Mouse (Mus musculus): ENCODE measurements around the gene Mif4gd.

Gene Mif4gd

DNA sequence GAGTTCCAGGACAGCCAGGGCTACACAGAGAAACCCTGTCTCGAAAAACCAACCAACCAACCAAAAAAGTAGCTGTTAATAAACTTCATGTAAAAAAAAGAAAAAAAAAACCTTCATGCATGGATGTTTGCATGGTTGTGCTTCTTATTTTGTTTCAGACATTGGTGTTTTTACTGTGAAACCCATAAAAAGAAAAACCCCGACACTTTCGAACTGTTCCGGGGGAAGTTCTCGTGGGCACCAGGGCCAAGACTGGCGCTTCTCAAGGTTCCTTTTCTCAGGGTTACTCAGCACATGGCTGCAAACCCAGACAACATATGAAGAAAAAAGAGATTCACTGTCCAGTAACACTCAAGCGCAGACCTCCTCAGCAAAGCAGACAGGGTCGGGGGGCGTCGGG lies 20.1 kb upstream of the Mif4gd start:
- no peak for DNase-seq (ENCODE audit: low spot score in 2 of 2)

DNA sequence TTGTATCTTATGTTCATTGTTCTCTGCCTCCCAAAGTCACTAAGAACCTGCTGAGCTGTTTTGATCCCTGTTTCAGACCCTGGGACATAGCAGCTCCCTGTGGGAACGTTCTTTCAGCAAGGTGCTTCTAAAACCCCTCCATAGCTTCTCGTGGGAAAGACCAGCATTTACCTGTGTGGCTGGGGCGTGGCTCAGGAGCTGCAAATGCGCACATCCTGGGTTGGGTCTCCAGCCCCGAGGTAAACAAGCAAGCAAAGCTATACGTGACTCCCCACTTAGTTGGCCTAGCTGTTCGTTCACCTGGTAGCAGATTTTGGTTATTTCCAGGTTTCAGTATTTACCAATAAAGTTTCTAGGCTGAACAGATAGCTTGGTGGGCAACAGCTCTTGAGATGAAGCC lies 19.5 kb upstream of the Mif4gd start:
- DNase-seq (ENCODE audit: low spot score in 2 of 2): no peak

DNA sequence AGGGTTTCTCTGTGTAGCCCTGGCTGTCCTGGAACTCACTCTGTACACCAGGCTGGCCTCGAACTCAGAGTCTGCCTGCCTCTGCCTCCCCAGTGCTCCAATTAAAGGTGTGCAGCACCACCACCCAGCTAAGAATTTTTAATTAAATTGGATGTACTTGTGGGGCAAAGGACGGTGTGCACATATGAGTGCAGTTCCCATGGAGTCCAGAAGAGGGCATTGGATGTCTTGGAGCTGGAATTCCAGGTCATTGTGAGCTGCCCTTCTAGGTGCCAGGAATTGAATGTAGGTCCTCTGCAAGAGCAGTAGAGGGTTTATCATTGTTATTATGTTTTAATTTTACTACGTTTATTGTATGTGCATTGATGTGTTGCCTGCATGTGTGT lies 18.7 kb upstream of the Mif4gd start:
- no peak for DNase-seq (ENCODE audit: low spot score in 2 of 2)

DNA sequence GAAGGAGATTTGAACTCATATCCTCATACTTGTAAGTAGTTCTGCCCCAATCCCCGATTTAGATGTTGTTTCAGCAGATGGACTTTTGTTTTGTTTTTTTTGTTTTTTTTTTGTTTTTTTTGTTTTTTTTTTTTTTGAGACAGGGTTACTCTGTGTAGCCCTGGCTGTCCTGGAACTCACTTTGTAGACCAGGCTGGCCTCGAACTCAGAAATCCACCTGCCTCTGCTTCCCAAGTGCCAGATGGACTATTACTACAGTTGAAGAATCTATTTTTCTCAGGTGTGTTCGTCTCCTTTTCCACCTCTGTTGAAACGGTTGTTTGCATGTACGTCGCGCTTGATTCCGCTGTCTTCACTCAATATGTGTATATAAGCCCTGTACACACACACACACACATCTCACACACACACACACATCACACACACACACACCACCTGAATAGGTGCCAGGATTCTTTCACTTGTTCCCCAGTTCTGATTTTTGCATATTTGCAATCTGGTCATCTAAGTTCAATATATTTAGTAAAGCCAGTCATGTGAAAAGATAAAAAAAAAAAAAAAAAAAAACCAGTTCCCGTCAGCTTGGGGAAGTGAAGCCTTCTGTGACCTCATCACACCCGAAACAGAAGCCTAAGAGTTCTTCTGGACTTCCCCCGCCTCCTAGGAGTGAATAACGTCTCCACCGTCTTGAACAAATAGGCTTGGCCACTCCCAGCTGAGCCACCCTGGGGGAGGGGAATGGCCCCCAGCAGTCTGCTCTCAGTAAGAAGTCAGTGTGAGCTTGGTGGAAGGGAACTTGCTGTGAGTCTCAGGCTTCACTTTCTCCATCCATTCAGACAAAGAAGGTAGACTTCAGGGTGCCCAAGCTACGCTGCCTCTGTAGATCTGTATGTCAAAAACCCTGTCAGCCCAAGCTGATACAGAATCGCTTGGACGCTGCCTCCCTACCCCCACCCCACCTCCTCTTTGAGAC lies 18.0 kb upstream of the Mif4gd start:
- no peak for DNase-seq (ENCODE audit: low spot score in 2 of 2)

DNA sequence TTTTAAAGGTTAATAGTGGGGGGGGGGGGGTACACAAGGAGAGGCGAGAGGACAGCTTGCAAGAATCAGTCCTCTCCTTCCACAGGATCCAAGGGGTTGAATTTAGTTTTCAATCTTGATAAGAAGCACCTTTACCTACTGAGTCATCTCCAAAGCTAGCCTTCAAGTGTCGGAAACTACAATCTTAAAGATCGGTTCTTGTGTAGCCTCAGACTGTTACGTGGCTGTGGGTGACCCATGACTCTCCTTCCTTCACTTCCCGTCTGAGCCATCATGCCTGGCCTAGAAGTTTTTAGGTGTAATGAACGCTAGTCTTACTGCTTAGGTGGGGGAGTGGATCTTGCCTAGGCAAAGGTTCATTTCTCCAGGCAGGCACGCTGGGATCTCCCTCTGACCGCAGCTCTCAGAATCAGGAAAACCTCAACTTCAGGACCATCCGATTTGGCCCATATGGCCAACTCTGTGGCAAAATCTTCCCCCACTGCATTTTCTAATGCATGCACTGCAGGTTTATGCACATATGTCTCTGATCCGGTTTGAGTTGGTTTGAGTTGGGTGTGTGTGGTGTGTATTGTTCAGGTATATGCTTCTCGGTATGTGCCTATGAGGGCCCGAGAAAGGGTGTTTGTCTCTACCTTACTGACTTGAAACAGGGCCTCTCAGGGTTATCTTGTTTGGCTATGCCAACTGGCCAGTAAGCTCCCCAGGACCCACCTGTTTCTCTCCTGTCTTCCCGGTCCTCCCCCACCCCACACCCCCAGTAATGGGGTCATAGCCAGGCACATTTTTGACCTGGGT lies 17.2 kb upstream of the Mif4gd start:
- no peak for DNase-seq (ENCODE audit: low spot score in 2 of 2)

DNA sequence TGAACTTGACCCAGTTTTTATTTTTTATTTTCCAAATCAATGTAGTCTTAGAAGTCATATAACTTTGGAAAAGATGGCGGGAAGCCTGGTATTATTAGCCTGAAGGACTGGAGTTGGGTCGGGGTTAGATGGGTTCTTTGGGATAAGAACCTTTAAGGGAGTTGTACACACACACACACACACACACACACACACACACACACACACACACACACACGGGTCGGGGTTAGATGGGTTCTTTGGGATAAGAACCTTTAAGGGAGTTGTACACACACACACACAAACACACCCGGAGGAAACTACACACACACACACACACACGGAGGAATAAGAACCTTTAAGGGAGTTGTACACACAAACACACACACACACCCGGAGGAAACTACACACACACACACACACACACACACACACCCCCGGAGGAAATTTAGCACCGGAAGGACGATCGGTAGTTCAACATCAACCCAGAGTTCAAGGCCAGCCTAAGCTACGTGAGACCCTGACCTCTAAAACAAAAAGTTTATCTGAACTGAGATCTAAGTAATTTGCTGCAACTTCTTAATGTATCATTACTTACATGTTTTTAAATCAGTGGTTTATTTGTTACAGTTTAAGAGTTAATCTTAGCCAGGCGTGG lies 15.8 kb upstream of the Mif4gd start:
- no peak for DNase-seq (ENCODE audit: low spot score in 2 of 2)

DNA sequence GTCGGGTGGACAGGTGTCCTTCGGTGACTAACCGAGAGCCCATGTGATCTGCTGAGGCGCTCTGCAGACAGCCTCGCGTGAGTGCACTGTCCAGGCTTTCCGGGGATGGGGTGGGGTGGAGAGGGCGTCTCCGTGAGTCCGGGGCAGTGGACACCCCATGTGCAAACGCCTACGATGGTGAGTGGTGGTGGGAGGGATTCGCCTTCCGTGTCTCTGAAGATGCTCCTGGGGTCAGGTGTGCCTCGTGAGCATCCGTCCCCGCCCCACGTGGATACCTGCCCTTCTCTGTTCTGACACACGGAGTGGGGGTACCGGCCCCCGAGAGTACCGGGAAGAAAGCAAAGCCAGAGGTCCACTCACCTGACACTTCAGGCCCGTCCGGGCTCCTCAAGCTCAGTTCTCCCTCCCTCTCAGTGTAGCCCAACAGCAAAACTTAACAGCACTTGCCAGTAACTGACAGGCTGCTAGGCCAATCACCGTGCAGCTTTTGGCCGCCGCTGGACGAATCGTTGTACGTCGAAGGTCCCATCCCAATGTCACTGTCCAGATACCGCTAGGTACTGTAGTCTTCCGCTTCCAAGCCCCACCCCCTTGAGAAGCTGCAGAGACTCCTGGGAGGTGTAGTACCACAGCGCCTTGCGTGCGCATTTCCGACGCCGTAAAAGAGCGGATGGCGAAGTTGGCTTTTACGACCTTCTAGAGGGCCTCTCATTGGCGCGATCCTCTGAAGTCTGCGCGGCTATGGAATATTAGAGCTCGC lies 15.1 kb upstream of the Mif4gd start, which contains the start of gene Slc25a19:
Gene Slc25a19, minus strand, starts transcription at position 591 of the 760 bp plus-strand sequence.
- peak; percentile 98 to 99 for DNase-seq (ENCODE audit: low spot score in 2 of 2)

DNA sequence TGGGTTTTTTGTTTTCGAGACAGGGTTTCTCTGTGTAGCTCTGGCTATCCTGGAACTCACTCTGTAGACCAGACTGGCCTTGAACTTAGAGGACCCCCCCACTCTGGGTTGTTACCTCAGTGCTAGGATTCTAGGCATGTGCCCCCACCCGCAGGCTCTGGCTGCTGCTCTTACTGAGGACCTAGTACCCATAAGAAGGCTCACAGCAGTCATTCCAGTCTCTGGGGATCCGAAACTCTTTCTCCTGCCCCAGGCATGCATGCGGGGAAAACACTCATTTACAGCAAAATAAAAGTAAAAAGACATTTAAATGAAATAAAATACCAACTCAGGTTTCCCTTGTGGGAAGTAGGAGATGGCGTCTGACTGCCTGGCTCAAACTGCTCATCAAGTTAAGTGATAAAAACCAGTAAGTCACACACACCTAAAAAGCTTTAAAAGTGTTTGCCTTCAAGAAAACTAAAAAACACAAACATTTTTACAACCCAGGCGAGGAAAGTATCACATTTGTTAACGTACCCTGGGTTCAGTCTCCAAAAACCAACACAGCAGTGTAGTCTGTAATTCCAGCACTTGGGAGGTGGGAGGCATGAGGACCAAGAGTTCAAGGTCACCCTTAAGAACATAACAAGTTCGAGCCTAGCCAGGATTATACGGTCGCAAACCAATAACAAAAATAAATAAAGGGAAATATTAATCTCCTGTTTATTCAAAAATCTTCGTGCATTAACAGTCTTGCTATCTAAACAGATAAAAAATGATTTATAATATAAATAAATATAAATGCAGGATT lies 14.3 kb upstream of the Mif4gd start:
- DNase-seq (ENCODE audit: low spot score in 2 of 2): no peak

DNA sequence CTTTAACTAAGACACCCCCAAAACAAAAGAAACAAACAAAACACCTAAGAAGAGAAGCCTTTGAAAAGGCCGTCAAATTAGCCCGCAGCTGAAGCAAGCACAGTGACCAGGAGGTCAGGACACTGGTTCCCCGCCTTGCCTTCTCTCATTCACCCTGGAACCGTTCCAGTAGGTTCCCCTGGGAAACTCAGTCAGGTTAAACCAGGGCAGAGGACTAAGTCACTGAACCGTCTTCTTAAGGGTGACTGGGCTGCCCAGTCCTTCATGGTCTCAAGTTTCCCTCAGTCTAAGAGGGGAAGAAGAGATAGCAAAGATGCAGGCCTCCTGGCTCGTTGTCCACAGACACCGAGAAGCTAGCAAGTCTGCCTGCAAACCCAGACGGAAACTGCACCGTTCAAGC lies 13.1 kb upstream of the Mif4gd start:
- DNase-seq (ENCODE audit: low spot score in 2 of 2): no peak

DNA sequence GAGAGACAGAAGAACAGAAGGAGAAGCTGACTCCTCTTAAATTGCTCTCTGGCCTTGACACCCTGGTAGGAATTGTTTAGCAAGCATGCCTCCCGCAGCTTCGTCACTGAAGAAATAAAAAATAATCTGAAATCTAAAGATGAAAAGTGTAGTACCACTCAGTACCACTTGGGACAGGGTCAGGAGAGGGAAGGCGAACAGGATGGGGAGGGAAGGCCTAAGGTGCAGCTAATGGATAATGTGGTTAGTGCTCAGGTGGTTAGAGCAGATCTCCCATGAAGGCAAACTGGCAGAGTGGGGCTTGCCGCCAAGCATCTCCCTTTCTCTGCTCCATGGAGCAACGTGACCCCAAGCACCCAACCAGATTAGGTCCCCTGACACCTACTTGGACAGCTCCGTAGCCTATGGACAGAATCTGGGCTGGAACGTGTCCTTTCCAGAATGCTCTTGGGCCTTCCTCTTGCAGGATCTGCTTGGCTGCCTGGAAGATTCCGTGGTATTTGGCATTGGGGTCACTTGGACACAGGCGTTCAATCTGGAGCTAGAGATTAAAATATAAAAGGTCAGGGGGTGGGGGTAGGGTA lies 10.8 kb upstream of the Mif4gd start:
- DNase-seq (ENCODE audit: low spot score in 2 of 2): no peak

DNA sequence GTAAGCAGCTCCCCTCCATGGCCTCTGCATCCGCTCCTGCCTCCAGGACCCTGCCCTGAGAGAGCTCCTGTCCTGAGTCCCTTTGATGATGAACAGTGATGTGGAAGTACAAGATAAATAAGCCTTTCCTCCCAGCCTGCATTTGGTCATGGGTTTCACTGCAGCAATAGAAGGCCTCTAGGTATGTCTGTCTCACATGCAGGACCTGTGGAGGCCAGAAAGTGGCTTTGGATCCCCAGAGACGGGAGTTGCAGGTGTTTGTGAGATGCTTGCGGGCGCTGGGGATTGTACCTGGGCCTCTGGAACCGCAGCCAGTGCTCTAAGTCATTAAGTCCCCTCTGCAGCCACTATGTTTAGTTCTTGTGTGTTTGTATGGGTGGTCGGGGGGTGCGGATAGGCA lies 7.2 kb upstream of the Mif4gd start:
- DNase-seq (ENCODE audit: low spot score in 2 of 2): no peak

DNA sequence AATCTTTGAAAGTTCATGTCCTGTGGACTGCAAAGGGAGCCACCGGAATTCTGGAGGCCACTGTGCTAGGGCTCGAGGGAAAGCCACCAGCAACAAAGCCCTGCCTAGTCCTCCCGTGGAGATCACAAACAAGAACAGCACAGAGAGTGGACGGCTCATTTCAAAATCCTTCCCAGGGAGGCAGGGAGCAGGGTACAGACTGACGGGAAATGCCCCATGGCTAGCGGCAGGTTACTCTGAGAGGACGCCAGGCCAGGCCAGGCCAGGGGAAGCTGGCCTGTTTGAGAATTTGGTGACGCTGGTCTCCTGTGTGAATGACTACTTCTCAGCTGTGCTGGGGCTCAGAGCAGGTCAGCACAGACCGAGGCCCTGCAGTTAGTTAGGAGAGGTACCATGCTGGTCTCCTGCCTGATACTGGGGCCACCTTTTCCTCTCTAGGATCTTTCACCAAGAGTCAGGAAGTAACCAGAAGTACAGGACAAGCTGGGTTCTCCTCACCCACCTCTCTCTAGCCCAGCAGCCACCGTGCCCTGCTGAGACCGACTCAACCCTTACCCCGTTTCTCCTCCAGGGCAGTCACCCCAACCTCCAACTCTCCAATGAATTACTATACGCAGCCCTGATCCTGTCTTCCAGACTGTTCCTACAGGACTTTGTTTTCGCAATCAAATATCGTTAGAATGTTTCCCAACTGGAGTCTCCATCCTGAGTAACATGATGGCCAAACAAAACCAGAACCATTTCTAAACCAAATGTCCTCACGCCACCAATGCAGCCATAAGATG lies 6.2 kb upstream of the Mif4gd start:
- DNase-seq (ENCODE audit: low spot score in 2 of 2): no peak

DNA sequence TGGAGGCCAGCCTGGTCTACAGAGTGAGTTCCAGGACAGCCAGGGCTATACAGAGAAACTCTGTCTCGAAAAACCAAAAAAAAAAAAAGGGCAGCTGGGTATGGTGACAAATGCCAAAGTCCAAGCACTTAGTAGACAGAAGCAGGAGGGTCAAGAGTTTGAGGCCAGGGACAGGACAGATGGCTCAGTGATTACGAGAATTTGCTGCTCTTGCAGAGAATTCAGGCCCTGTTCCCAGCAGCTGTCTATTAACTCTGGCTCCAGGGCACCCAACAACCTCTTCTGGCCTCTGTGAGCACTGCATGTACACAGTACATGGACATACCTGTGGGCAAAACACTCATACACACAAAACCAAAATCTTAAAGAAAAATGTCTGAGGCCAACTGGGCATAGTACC lies 5.2 kb upstream of the Mif4gd start:
- DNase-seq (ENCODE audit: low spot score in 2 of 2): no peak

DNA sequence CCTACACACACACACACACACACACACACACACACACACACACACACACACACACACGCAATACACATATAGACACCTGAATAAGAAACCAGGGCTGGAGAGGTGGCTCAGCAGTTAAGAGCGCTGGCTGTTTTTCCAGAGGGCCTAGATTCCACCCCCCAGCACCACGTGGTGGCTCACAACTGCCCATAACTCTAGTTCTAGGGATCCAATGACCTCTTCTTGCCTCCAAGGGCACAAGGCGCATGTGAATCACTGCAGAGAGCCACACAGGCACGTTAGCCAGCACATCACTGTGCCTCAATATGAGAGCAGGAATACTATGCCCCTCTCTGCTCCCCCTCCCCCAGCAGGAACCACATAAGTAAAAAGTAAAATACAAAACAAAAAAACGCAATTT lies 4.1 kb upstream of the Mif4gd start:
- no peak for DNase-seq (ENCODE audit: low spot score in 2 of 2)

DNA sequence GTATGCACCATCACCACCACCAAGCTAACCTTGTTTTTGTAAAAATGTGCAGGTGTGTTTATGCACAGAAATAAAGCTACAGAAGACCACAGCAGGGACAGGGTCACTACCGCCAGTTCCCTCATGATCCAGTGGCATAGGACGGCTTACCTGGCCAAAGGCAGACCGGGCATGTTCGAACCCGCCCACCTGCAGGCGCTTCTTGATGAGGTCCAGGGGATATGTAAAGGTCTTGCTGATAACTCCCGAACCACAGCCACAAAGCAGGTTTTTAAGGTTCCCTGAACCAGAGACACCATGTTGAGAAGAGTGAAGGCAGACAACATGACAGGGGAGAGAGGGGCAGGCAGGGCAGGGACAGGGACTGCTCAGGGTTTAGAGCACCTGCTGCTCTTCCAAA lies 3.6 kb upstream of the Mif4gd start:
- no peak for DNase-seq (ENCODE audit: low spot score in 2 of 2)

DNA sequence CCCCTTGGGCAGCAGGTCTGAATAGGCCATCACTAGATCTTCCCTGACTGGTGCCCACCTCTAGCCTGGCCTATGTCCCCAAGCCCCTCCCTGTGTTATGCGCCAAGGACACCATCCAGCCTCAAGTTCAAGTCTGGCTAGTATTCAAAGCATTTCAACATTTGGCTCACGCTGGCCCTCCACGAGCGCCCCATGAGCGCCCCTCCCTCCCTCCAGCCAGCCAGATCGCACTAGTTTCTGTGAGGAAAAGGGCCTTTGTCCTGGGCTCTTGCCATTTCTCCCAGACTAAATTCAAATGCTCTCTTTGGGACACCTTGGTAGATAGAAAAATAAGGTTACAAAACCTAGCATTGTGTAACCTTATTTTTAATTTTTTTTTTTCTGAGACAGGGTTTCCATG lies 3.1 kb upstream of the Mif4gd start:
- no peak for DNase-seq (ENCODE audit: low spot score in 2 of 2)

DNA sequence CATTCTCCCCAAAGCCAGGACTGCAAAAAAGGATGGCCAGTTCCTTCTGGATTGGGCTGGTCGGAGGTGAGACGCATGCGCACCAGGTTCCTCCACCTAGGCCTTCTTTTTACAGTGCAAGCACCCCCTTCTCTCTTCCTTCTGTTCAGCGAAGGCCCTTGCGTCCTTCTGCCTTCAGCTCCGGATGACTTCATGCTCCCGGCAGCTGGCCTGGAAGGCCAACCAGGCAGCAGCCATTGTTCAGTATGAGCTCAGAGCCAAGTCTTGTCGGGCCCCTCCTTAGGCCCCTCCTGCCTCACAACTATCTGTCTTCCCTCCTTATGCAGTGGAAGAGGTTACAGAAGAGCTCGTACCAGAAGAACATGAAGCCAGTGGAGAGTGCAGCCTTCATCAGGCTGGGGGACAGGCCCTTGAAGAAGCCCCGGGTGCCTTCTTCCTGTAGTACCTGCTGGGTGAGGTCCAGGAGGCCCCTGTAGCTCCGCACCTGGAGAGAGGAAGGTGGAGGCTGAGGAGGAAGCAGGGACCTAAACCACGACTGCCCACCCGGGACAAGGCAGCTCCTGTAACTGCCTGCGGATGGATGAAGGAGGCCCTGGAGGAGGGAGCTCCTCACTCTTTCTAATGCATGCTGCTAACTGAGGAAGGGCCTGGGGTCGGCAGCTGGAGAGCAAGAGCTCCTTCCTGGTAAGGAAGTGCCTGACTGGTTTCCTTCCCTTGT lies 2.5 kb upstream of the Mif4gd start:
- no peak for DNase-seq (ENCODE audit: low spot score in 2 of 2)

DNA sequence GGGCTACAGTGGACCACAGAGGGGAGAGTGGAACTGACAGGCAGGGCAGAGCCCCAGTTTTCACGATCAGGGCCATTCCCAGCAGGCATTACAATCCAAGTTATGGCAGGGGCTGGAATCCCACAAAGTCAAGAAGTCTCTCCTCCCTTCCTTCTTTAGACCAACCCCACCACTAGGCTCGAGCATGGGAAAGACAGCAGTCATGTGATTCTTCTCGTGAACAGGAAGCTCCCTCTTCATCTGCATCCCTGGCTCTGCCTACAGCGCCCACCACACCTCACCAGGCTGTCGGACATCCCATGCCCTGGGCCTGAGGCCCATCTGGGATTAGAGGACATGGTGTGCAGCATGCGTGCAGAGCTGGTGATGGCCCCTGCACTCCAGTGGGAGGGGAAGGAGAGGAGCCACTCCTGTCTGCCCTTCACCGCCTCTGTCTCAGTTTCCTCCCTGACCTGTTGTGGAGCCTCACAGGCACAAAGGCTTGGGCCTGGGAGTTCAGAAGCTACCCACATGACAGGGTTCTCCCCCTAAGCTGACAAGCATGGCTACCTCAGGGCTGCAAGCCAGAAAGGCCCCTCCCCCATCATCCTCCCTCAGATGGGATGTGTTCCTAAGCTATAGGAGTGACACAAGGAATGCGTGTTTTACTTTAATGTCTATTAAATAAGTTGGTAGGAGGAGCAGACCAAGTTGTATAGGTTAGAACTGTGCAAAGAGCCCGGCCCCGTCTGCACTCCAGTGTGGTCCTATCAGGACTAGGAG lies 1.8 kb upstream of the Mif4gd start:
- DNase-seq (ENCODE audit: low spot score in 2 of 2): no peak
